Mouse (Mus musculus) bone marrow macrophage, adult 2 months (primary cell): ENCODE measurements around the gene Sh3d19.

Experiments used
- CTCF ChIP-seq: IDR thresholded peaks from 2 replicates; pipeline ENCODE4 v1.5.1; 2012; ENCODE audit warnings: low read depth, mild to moderate bottlenecking, low read length, moderate library complexity
- POLR2A ChIP-seq: IDR thresholded peaks from 2 replicates; pipeline ENCODE4 v1.6.1; 2012; ENCODE audit warnings: mild to moderate bottlenecking, low read depth, low read length, borderline replicate concordance

- TF ChIP-seq CTCF (no peak), POLR2A (no peak)
Observed at GRCm38 (mm10) chr3:86047686-86048408, 76.9 kb downstream of the Sh3d19 start.
